Mouse (Mus musculus): ENCODE data around the gene Alb.

Alb gene

DNA sequence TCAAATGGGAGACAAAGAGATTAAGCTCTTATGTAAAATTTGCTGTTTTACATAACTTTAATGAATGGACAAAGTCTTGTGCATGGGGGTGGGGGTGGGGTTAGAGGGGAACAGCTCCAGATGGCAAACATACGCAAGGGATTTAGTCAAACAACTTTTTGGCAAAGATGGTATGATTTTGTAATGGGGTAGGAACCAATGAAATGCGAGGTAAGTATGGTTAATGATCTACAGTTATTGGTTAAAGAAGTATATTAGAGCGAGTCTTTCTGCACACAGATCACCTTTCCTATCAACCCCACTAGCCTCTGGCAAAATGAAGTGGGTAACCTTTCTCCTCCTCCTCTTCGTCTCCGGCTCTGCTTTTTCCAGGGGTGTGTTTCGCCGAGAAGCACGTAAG, at the start of gene Alb:
Gene Alb, plus strand, starts transcription at position 279 of the 400 bp plus-strand sequence.
- DNase-seq = no peak

DNA sequence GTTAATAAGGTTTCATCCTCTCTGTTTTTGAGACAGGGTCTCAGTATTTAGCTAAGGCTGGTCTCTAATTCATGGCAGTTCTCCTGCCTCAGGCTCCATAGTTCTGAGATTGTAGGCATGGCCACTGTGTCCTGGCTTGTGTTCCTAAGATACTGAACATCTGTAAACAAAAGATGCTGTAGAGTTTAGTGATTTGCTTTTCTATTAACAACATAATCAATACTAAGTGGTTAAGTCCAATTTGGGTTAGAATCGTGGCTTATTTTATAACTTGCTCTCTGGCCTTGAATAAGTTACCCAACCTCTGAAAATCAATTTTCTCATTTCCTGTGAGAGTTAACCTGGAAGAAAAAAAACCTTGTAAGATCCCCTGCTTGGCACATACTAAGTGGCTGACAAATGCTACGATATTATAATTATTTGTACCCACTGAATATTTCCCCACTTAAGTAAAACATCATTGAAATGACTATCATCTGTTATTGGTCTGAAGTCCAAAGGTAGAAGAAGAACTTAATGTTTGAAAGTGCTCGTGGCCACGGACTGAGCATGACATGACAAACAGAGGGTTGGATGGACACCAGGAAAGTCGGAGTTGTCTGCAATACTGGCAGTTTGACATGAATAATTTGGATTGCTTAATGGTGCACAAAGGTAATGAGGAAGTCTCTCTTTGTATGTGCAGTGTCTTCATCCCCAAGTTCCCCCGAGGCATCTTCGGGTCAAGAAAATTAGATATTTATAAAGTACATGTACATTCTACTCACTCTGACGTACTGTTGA, 46.4 kb upstream of the Alb start:
- no peak for DNase-seq

GRCm38 (mm10) chr5:90414925-90415295, 45.8 kb upstream of the Alb start:
- no peak for DNase-seq

DNA sequence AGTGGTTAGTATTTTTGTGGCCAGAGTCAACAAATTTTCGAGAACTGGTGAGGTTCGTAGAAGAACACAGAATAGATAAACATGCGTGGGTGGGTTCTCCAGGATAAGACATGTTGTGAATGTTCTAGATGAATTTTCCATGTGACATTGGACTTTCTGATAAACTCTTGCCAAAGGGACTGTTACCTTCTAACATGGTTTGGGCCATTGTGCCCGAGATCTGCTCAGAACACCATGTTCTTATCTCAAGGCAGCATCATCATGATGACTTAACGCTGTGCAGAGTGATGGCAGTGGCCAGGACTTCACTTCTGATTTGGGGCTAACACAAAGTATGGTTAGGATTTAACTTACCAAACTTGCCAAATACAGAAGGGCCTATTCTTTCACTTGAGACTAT, 36.1 kb upstream of the Alb start:
- no peak for DNase-seq

- DNase-seq = no peak
Observed at GRCm38 (mm10) chr5:90425191-90425590, 35.5 kb upstream of the Alb start.

DNA sequence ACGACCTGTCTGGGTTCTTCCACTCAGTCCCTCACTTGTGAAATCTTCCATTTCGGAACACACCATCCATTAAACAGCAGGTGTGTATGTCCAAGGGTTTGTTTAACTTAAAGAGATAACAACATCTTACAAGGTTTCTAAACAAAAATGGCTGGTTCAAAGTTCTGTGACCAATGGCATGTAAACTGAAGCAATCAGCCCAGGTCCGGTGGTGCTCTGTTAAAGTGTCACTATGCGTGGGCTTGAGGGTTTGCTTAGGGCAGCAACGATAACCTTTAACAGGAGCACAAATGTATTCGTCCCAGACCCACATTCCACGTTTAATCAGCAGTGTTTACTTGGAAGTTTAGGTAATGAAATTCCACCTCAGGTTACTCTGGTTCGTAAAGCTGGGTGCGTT, 29.6 kb upstream of the Alb start:
- DNase-seq = no peak

DNA sequence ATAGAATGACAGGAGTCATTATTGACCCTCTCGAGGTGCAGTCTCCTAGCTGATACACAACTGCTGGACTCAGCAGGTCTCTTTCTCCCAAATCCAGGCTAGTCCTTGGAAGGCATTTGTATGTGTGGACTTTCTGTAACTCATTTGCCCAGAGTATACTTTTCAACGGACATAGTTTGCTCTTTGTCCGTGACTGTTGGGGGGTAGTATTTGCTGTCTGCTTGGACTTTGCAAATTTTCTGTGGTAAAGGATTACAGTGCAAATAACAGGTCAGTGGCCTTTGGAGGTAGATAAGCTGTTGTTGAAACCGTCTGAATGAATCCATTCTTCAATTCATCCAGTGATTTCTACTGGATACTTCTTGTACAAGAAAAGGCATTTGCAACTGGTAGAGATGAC, 21.5 kb upstream of the Alb start:
- no peak for DNase-seq

DNA sequence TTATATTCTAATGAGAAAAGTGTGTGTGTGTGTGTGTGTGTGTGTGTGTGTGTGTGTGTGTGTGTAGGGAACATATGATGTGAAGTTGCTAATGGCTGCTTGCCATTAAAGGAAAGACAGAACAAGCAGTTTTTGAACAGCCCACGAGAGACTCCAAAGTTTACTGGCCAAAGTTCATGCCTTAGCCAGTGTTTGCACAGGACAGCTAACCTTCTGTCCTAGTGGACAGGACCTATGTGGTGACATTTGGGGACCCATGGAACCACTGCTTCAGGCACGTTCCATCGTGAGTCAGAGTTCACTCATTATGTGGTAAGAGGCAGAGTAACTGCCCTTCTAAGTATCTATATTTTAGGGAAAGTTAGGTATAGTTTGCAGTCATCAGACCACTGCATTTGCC, 13.1 kb upstream of the Alb start:
- DNase-seq = no peak

- DNase-seq = no peak
Observed at GRCm38 (mm10) chr5:90449961-90450360, 10.7 kb upstream of the Alb start.

- no peak for DNase-seq
Observed at GRCm38 (mm10) chr5:90452711-90453110, 8.0 kb upstream of the Alb start.

DNA sequence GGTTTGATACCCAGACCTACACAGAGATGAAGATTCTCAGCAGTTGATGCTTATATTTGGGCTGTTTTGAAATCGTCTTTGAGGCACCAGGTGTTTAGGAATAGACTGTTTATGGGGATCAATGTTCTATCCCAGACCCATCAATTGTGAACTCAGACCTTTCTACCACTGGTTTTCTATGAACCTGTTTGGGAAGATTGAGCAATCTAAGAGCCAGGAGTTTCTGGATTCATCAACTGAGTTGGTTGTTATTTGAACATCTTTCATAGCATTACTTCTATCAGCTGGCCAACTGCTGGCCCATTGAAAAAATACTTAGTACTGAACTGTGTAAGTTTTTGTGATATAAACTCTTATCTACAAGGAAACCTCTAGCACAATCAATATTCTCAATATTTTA, 3.5 kb upstream of the Alb start:
- no peak for DNase-seq

DNA sequence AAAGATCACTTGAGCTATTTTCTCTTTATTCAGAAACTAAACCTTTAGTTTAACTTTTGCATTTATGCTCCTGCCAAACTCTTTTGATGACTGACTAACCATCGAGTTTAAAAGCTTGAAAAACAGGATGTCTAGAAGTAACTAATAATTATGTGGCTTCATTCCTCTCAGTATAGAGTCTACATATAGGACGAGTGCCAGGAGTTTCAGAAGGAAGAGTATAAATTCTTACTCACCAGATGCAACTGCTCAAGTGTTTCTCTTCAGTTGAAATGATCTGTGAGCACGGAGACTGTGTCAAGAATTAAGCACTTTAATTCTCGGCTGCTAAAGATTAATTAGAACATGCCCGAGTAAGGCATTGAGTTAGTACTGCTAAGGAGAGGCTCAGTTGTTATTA, 2.0 kb upstream of the Alb start:
- DNase-seq = no peak

DNA sequence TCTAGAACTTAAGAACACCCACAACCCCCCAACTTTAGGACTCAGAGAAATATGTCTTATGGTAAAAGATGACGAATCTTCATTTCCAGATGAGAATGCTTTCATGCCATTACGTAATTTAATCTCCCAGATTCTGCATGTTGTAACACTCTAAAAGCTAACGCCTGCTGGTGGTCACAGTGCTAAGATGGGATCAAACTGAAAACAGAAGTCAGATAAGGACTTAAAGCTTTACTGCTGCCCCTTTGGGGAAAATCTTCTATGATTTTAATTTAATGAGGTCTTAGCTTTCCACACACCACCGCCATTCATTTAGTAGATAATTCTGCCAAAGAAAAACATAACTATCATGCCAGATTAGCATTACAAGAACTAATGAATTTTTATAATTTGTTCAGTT, 6.1 kb downstream of the Alb start:
- no peak for DNase-seq

DNA sequence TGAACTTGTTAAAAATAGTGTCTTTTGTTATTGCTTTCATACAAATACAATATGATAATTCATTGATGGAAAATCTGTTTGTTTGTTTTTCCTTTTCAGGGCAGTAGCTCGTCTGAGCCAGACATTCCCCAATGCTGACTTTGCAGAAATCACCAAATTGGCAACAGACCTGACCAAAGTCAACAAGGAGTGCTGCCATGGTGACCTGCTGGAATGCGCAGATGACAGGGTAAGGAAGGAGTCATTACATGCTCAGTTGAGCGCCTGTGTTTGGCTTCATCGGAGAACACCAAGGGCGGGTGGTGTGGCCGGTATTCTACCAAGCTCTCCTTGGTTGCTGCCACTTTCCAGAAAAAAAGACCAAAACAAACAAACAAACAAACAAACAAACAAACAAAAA, 6.5 kb downstream of the Alb start:
- no peak for DNase-seq

DNA sequence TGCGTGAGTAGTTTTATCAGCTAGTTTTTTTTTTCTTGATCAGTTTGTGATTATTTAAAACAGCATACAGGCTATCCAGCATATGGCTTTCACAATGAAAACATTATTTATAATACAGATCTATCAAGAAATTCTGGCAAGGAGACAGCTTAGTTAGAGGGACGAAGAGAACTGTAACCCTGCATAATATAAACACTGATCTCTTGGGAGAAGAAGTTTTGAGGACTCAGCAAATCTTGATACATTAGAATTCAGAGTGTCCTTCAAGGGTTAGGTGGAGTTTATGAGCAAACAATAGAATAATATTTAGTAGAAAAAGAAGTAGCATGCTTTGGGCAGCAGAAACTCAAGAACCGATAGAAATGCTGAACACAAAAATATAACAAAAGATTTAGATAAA, 10.1 kb downstream of the Alb start:
- DNase-seq = no peak

- no peak for DNase-seq
Observed at GRCm38 (mm10) chr5:90473902-90474301, 13.2 kb downstream of the Alb start.

DNA sequence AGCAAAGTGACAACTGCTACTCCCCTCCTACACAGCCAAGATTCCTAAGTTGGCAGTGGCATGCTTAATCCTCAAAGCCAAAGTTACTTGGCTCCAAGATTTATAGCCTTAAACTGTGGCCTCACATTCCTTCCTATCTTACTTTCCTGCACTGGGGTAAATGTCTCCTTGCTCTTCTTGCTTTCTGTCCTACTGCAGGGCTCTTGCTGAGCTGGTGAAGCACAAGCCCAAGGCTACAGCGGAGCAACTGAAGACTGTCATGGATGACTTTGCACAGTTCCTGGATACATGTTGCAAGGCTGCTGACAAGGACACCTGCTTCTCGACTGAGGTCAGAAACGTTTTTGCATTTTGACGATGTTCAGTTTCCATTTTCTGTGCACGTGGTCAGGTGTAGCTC, 13.7 kb downstream of the Alb start:
- DNase-seq = no peak

DNA sequence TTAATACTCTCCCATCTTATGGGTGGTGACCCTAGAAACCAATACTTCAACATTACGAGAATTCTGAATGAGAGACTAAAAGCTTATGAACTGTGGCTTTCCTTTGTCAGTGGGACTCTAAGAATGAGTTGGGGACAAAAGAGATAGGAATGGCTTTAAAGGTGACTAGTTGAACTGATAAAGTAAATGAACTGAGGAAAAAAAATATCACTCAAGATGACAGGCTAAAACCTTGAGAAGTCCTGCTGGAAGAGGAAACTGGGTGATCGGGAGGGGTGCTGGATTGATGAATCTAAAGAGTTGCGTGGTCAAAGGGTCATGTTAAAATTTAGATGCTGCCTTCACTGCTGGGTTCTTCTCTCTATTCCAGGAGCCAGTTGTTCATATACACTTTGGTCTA, 16.0 kb downstream of the Alb start:
- DNase-seq = no peak

GRCm38 (mm10) chr5:90477308-90478140, 16.8 kb downstream of the Alb start:
- DNase-seq = no peak

GRCm38 (mm10) chr5:90478886-90479285, 18.2 kb downstream of the Alb start:
- no peak for DNase-seq

- no peak for DNase-seq
Observed at GRCm38 (mm10) chr5:90485597-90485996, 24.9 kb downstream of the Alb start.

DNA sequence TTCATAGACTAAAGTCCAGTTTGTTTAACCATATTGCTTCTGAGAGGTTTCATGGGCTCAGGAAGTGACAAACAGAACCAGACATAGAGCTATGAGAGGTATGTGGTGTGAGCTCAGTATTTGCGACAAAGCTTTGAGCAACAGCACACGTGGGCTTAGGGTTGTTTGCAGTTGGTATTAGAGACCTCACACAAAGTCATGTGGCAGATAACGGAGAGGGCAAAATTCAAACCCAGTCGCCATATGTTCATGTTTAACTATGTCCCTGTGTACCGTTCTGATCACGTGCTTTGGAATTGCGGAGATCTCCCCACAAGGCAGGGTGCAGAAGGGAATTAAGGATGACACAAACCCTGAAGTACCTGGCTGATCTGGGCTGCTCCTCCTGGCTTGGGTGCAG, 27.6 kb downstream of the Alb start:
- no peak for DNase-seq

DNA sequence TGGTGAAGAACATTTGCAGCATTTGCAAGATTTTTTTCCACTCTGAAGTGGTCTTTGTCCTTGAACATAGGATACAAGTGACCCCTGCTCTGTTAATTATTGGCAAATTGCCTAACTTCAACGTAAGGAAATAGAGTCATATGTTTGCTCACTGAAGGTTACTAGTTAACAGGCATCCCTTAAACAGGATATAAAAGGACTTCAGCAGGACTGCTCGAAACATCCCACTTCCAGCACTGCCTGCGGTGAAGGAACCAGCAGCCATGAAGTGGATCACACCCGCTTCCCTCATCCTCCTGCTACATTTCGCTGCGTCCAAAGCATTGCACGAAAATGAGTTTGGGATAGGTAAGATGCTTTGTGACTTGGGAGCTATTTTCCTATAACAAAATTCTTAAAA, 29.8 kb downstream of the Alb start, which contains the start of gene Afp:
Gene Afp, plus strand, starts transcription at position 220 of the 400 bp plus-strand sequence.
- no peak for DNase-seq

GRCm38 (mm10) chr5:90492440-90492839, 31.7 kb downstream of the Alb start:
- peak; percentile 58 to 61 for DNase-seq

Measured in B cell, adult 2 months (primary cell).